Mouse (Mus musculus) intestine, embryonic 15.5 days (tissue): ENCODE measurements around the gene Shisal2a. TPM values are rescaled to one million over a fixed set of nuclear protein-coding genes. Genes with fewer than 3 reads are reported as not detected.

ENCODE experiments used
- ATAC-seq: fragments of 200-750 bp; cut with Nextera tagmentation; 2 replicates; pipeline ENCODE4 v1.8.0; 2017; ENCODE audit warnings: moderate TSS enrichment, moderate library complexity
- H3K27ac ChIP-seq: fragments of 300-500 bp; sonication (generic); 2 replicates; pipeline ENCODE4 v1.5.1; 2015; ENCODE audit warnings: mild to moderate bottlenecking, inconsistent platforms
- H3K27me3 ChIP-seq: fragments of 300-500 bp; sonication (generic); replicated peaks from 2 replicates; pipeline ENCODE4 v1.6.1; 2015; ENCODE audit warnings: inconsistent platforms
- H3K36me3 ChIP-seq: fragments of 300-500 bp; sonication (generic); 2 replicates; pipeline ENCODE4 v1.6.1; 2015; ENCODE audit warnings: inconsistent platforms
- H3K4me1 ChIP-seq: fragments of 300-500 bp; sonication (generic); replicated peaks from 2 replicates; pipeline ENCODE4 v1.6.1; 2015; ENCODE audit warnings: inconsistent platforms
- H3K4me2 ChIP-seq: fragments of 300-500 bp; sonication (generic); replicated peaks from 2 replicates; pipeline ENCODE4 v1.6.1; 2015; ENCODE audit warnings: mild to moderate bottlenecking, inconsistent platforms
- H3K4me3 ChIP-seq: fragments of 300-500 bp; sonication (generic); replicated peaks from 2 replicates; pipeline ENCODE4 v1.5.1; 2015; ENCODE audit warnings: inconsistent platforms
- H3K9ac ChIP-seq: fragments of 300-500 bp; sonication (generic); 2 replicates; pipeline ENCODE4 v1.6.1; 2015; ENCODE audit warnings: inconsistent platforms
- H3K9me3 ChIP-seq: fragments of 300-500 bp; sonication (generic); 2 replicates; pipeline ENCODE4 v1.6.1; 2016; ENCODE audit warnings: inconsistent platforms
- WGBS: fragments of 180-500 bp; shearing (Covaris S2); methylation state at CpG from one replicate; pipeline ENCODE4 v1.1.7; 2015; 5-methylcytosine and 5-hydroxymethylcytosine counted together
- polyA plus RNA-seq: library from polyadenylated mRNA; unstranded; fragments of >200 nt; fragmentation: Nextera tagmentation; extraction: Ambion mirVana; gene quantifications from 2 replicates; pipeline ENCODE4 v1.2.1, GENCODE M21; 2015

Shisal2a gene
- polyA plus RNA-seq, 1 experiment from 2014 or later, result 1.3 TPM

- H3K36me3 ChIP-seq, result no peaks in the 10 kb centered on the region
- no peaks in the 10 kb centered on the region for H3K27me3 ChIP-seq
- peak within 1 kb of the TSS; percentile 58 for H3K4me3 ChIP-seq
- H3K9me3 ChIP-seq, result no peaks in the 10 kb centered on the region
- H3K9ac ChIP-seq, result peak within 1 kb of the TSS; percentile 58
- peak within 1 kb of the TSS; percentile 85 for H3K27ac ChIP-seq
- H3K4me1 ChIP-seq, result 0 out of 2 replicates have a peak, but pooled peaks cover 5% of the 10 kb centered on the region
- WGBS, result under 1% methylated on average over 45 of the region's 45 CpGs
- H3K4me2 ChIP-seq, result peak within 1 kb of the TSS; percentile 65
- peak; percentile 96 for ATAC-seq
Measured at GRCm38 (mm10) chr4:108327730-108328484, 55.2 kb downstream of the Shisal2a start, which contains the start of gene Coa7. Gene Coa7 (plus strand): TSS chr4:108328140.

GRCm38 (mm10) chr4:108327071-108327579 lies 56.0 kb downstream of the Shisal2a start:
- 38% methylated on average over 6 of the region's 6 CpGs for WGBS
- H3K27ac ChIP-seq, result peak overlapping the region; percentile 85
- H3K27me3 ChIP-seq, result no peaks in the 10 kb centered on the region
- H3K4me2 ChIP-seq, result peak overlapping the region; percentile 58
- H3K9me3 ChIP-seq, result no peaks in the 10 kb centered on the region
- peak; percentile 16; the same call in 1 of the 2 replicates for ATAC-seq
- no peaks in the 10 kb centered on the region for H3K36me3 ChIP-seq
- H3K4me3 ChIP-seq, result peak overlapping the region; percentile 58
- 0 out of 2 replicates have a peak, but pooled peaks cover 5% of the 10 kb centered on the region for H3K4me1 ChIP-seq
- peak overlapping the region; percentile 45; the same call in 1 of the 2 replicates for H3K9ac ChIP-seq

- 79% methylated on average over 5 of the region's 5 CpGs for WGBS
- Histone ChIP-seq H3K36me3 (no peaks in the 10 kb centered on the region), H3K9ac (no peak overlapping the region), H3K4me2 (no peak overlapping the region), H3K27me3 (no peaks in the 10 kb centered on the region), H3K9me3 (no peaks in the 10 kb centered on the region), H3K4me1 (0 out of 2 replicates have a peak, but pooled peaks cover 2% of the 10 kb centered on the region), H3K4me3 (no peak overlapping the region), H3K27ac (no peak overlapping the region)
- ATAC-seq, result no peak
Measured at GRCm38 (mm10) chr4:108323588-108323987, 59.6 kb downstream of the Shisal2a start.

- no peaks in the 10 kb centered on the region for H3K27me3 ChIP-seq
- no peak overlapping the region for H3K27ac ChIP-seq
- H3K36me3 ChIP-seq, result no peaks in the 10 kb centered on the region
- no peak overlapping the region for H3K4me3 ChIP-seq
- H3K9ac ChIP-seq, result no peak overlapping the region; the same call in 1 of the 2 replicates
- H3K4me1 ChIP-seq, result no peaks in the 10 kb centered on the region
- no peak overlapping the region for H3K4me2 ChIP-seq
- no peaks in the 10 kb centered on the region for H3K9me3 ChIP-seq
- no peak for ATAC-seq
- WGBS, result 72% methylated on average over 7 of the region's 7 CpGs
Measured at GRCm38 (mm10) chr4:108320627-108321380, 62.3 kb downstream of the Shisal2a start.

GRCm38 (mm10) chr4:108319747-108320146 lies 63.4 kb downstream of the Shisal2a start:
- H3K9ac ChIP-seq, result no peak overlapping the region
- no peaks in the 10 kb centered on the region for H3K9me3 ChIP-seq
- no peak overlapping the region for H3K4me2 ChIP-seq
- ATAC-seq, result no peak
- 71% methylated on average over 6 of the region's 6 CpGs for WGBS
- H3K36me3 ChIP-seq, result no peaks in the 10 kb centered on the region
- H3K27ac ChIP-seq, result no peak overlapping the region
- no peaks in the 10 kb centered on the region for H3K27me3 ChIP-seq
- H3K4me1 ChIP-seq, result no peaks in the 10 kb centered on the region
- H3K4me3 ChIP-seq, result no peak overlapping the region

- H3K4me2 ChIP-seq, result no peak overlapping the region
- 45% methylated on average over 8 of the region's 8 CpGs for WGBS
- H3K27me3 ChIP-seq, result no peaks in the 10 kb centered on the region
- H3K4me1 ChIP-seq, result no peaks in the 10 kb centered on the region
- H3K36me3 ChIP-seq, result no peaks in the 10 kb centered on the region
- no peak overlapping the region for H3K27ac ChIP-seq
- ATAC-seq, result no peak; the same call in 1 of the 2 replicates
- no peak overlapping the region for H3K4me3 ChIP-seq
- no peaks in the 10 kb centered on the region for H3K9me3 ChIP-seq
- no peak overlapping the region for H3K9ac ChIP-seq
Measured at GRCm38 (mm10) chr4:108318649-108319615, 64.2 kb downstream of the Shisal2a start.

Other genes starting within 250 kb of the Shisal2a start
- gene Scp2, start 238.4 kb downstream of the Shisal2a start, polyA plus RNA-seq, result 292 and 293 TPM in 2 replicates
- 30.8 and 37.3 TPM in 2 replicates for gene Echdc2, start 217.9 kb downstream of the Shisal2a start, polyA plus RNA-seq
- gene Zyg11a, start 165.3 kb downstream of the Shisal2a start, polyA plus RNA-seq, result 0.09 and 0.14 TPM in 2 replicates
- gene Zyg11b, start 82.3 kb downstream of the Shisal2a start, polyA plus RNA-seq, result 8.3 and 8.6 TPM in 2 replicates
- gene Coa7, start 55.2 kb downstream of the Shisal2a start, polyA plus RNA-seq, result 65.2 and 65.3 TPM in 2 replicates
- 37.5 and 42.6 TPM in 2 replicates for gene Gpx7, start 23.6 kb upstream of the Shisal2a start, polyA plus RNA-seq
- gene Tut4, start 76.1 kb upstream of the Shisal2a start, polyA plus RNA-seq, result 45.5 and 49.4 TPM in 2 replicates
- 79.0 and 81.9 TPM in 2 replicates for gene Prpf38a, start 196.0 kb upstream of the Shisal2a start, polyA plus RNA-seq
- gene Orc1, start 196.1 kb upstream of the Shisal2a start, polyA plus RNA-seq, result 11.1 and 11.9 TPM in 2 replicates
- 30.9 and 33.9 TPM in 2 replicates for gene Cc2d1b, start 236.6 kb upstream of the Shisal2a start, polyA plus RNA-seq